Mouse (Mus musculus) olfactory bulb, adult 2 months (tissue): ENCODE results near the gene Insig2.

ENCODE experiments used
- CTCF ChIP-seq: fragments of 200-500 bp; IDR thresholded peaks from 2 replicates; pipeline ENCODE4 v1.5.1; 2012; ENCODE audit warnings: low read depth, mild to moderate bottlenecking, low read length, moderate library complexity; ENCODE audit not compliant: insufficient read depth
- POLR2A ChIP-seq: fragments of 200-500 bp; IDR thresholded peaks from 2 replicates; pipeline ENCODE4 v1.6.1; 2012; ENCODE audit warnings: mild to moderate bottlenecking, low read depth, low read length, moderate library complexity; ENCODE audit not compliant: insufficient read depth

GRCm38 (mm10) chr1:121284197-121284596 lies 48.2 kb downstream of the Insig2 start:
- TF ChIP-seq CTCF (no peak), POLR2A (no peak)
